Mouse (Mus musculus) stomach, embryonic 15.5 days (tissue): ENCODE results near the gene Hmgb2. TPM values are rescaled to one million over a fixed set of nuclear protein-coding genes. Genes with fewer than 3 reads are reported as not detected.
A peak's percentile ranks its signal among the peaks of the same experiment; 100 is the strongest.
"Not testable (repeated sequence)": the region's sequence is repeated elsewhere in the genome, so short reads cannot be mapped to it uniquely, and the experiment has no call there.

Source experiments
- ATAC-seq: fragments of 200-750 bp; cut with Nextera tagmentation; 2 replicates; pipeline ENCODE4 v1.8.0; 2017; ENCODE audit warnings: low read depth, moderate number of reproducible peaks, moderate TSS enrichment; ENCODE audit not compliant: insufficient read depth, low FRiP score
- H3K27ac ChIP-seq: fragments of 300-500 bp; sonication (generic); 2 replicates; pipeline ENCODE4 v1.5.1; 2015; ENCODE audit warnings: mild to moderate bottlenecking, inconsistent platforms
- H3K27me3 ChIP-seq: fragments of 300-500 bp; sonication (generic); replicated peaks from 2 replicates; pipeline ENCODE4 v1.6.1; 2015; ENCODE audit warnings: inconsistent platforms
- H3K36me3 ChIP-seq: fragments of 300-500 bp; sonication (generic); 2 replicates; pipeline ENCODE4 v1.6.1; 2015; ENCODE audit warnings: inconsistent platforms
- H3K4me1 ChIP-seq: fragments of 300-500 bp; sonication (generic); 2 replicates; pipeline ENCODE4 v1.6.1; 2015; ENCODE audit warnings: inconsistent platforms
- H3K4me2 ChIP-seq: fragments of 300-500 bp; sonication (generic); 2 replicates; pipeline ENCODE4 v1.6.1; 2015; ENCODE audit warnings: mild to moderate bottlenecking, inconsistent platforms
- H3K4me3 ChIP-seq: fragments of 300-500 bp; sonication (generic); replicated peaks from 2 replicates; pipeline ENCODE4 v1.5.1; 2015; ENCODE audit warnings: inconsistent platforms
- H3K9ac ChIP-seq: fragments of 300-500 bp; sonication (generic); 2 replicates; pipeline ENCODE4 v1.6.1; 2015; ENCODE audit warnings: inconsistent platforms
- H3K9me3 ChIP-seq: fragments of 300-500 bp; sonication (generic); 2 replicates; pipeline ENCODE4 v1.6.1; 2016; ENCODE audit warnings: inconsistent platforms
- WGBS: fragments of 180-500 bp; shearing (Covaris S2); methylation state at CpG from one replicate; pipeline ENCODE4 v1.1.7; 2015; 5-methylcytosine and 5-hydroxymethylcytosine counted together
- polyA plus RNA-seq: library from polyadenylated mRNA; unstranded; fragments of >200 nt; fragmentation: Nextera tagmentation; extraction: Ambion mirVana; gene quantifications from 2 replicates; pipeline ENCODE4 v1.2.1, GENCODE M21; 2015

The Hmgb2 gene
- polyA plus RNA-seq, 1 experiment from 2014 or later, result 353 TPM

- Histone ChIP-seq H3K9me3 (no peaks in the 10 kb centered on the region; the same call in 1 of the 2 replicates), H3K4me2 (peak overlapping the region; percentile 54), H3K4me1 (0 out of 2 replicates have a peak, but pooled peaks cover 6% of the 10 kb centered on the region), H3K27me3 (no peaks in the 10 kb centered on the region), H3K4me3 (peak overlapping the region; percentile 90), H3K27ac (peak overlapping the region; percentile 100), H3K9ac (peak overlapping the region; percentile 98), H3K36me3 (peaks cover 8% of the 10 kb centered on the region; the same call in 1 of the 2 replicates)
- WGBS, result under 1% methylated on average over 73 of the region's 96 CpGs
- ATAC-seq, result peak; percentile 13; the same call in 1 of the 2 replicates
These were observed 692 bp downstream of the Hmgb2 start for GRCm38 (mm10) chr8:57512141-57513056.

- Histone ChIP-seq H3K27ac (peak overlapping the region; percentile 100), H3K4me2 (peak overlapping the region; percentile 54)
- 3% methylated on average over 10 of the region's 10 CpGs for WGBS
These were observed 1.5 kb downstream of the Hmgb2 start for GRCm38 (mm10) chr8:57513178-57513661.

GRCm38 (mm10) chr8:57516685-57517084, 5.0 kb downstream of the Hmgb2 start:
- not testable (repeated sequence) for H3K4me3 ChIP-seq, H3K27me3 ChIP-seq, H3K36me3 ChIP-seq, H3K9ac ChIP-seq, H3K4me2 ChIP-seq, H3K27ac ChIP-seq, H3K9me3 ChIP-seq, H3K4me1 ChIP-seq, ATAC-seq
- 94% methylated on average over 4 of the region's 5 CpGs for WGBS

More at GRCm38 (mm10) chr8:57513178-57513661, 1.5 kb downstream of the Hmgb2 start:
- not testable (repeated sequence) for H3K4me1 ChIP-seq, H3K27me3 ChIP-seq, ATAC-seq, H3K36me3 ChIP-seq, H3K9me3 ChIP-seq
- Histone ChIP-seq H3K4me3 (peak overlapping the region; percentile 90), H3K9ac (peak overlapping the region; percentile 98; the same call in 1 of the 2 replicates)

- no peaks in the 10 kb centered on the region for H3K4me1 ChIP-seq
- WGBS, result 81% methylated on average over 3 of the region's 3 CpGs
- no peaks in the 10 kb centered on the region for H3K9me3 ChIP-seq
These were observed 6.0 kb downstream of the Hmgb2 start for GRCm38 (mm10) chr8:57517723-57518122.

GRCm38 (mm10) chr8:57520186-57520786, 8.6 kb downstream of the Hmgb2 start:
- Histone ChIP-seq H3K4me2 (no peak overlapping the region), H3K4me3 (no peak overlapping the region), H3K36me3 (peaks cover 8% of the 10 kb centered on the region; the same call in 1 of the 2 replicates), H3K27ac (no peak overlapping the region), H3K27me3 (no peaks in the 10 kb centered on the region), H3K9ac (no peak overlapping the region), H3K9me3 (no peaks in the 10 kb centered on the region), H3K4me1 (no peaks in the 10 kb centered on the region)
- 77% methylated on average over 12 of the region's 12 CpGs for WGBS
- no peak for ATAC-seq

More at GRCm38 (mm10) chr8:57517723-57518122, 6.0 kb downstream of the Hmgb2 start:
- Histone ChIP-seq H3K27me3 (no peaks in the 10 kb centered on the region), H3K9ac (no peak overlapping the region), H3K36me3 (peaks cover 8% of the 10 kb centered on the region; the same call in 1 of the 2 replicates), H3K4me3 (no peak overlapping the region), H3K27ac (no peak overlapping the region), H3K4me2 (no peak overlapping the region)
- ATAC-seq, result no peak

GRCm38 (mm10) chr8:57528036-57528435, 16.3 kb downstream of the Hmgb2 start:
- ATAC-seq, result no peak

GRCm38 (mm10) chr8:57530238-57530637, 18.5 kb downstream of the Hmgb2 start:
- 0 out of 2 replicates have a peak, but pooled peaks cover 6% of the 10 kb centered on the region for H3K36me3 ChIP-seq
- no peaks in the 10 kb centered on the region for H3K27me3 ChIP-seq
- no peaks in the 10 kb centered on the region for H3K9me3 ChIP-seq
- H3K4me1 ChIP-seq, result no peaks in the 10 kb centered on the region
- H3K27ac ChIP-seq, result peak overlapping the region; percentile 51
- 75% methylated on average over 13 of the region's 13 CpGs for WGBS
- no peak overlapping the region for H3K9ac ChIP-seq
- H3K4me3 ChIP-seq, result no peak overlapping the region; the same call in 1 of the 2 replicates
- ATAC-seq, result no peak
- peak overlapping the region; percentile 41; the same call in 1 of the 2 replicates for H3K4me2 ChIP-seq

More at GRCm38 (mm10) chr8:57528036-57528435, 16.3 kb downstream of the Hmgb2 start:
- Histone ChIP-seq H3K4me1 (no peaks in the 10 kb centered on the region), H3K36me3 (0 out of 2 replicates have a peak, but pooled peaks cover 3% of the 10 kb centered on the region), H3K4me3 (no peak overlapping the region), H3K9me3 (no peaks in the 10 kb centered on the region), H3K27ac (no peak overlapping the region), H3K9ac (no peak overlapping the region), H3K27me3 (no peaks in the 10 kb centered on the region), H3K4me2 (no peak overlapping the region)
- 97% methylated on average over 1 of the region's 1 CpGs for WGBS

- H3K4me3 ChIP-seq, result peak overlapping the region; percentile 6; the same call in 1 of the 2 replicates
- ATAC-seq, result peak; percentile 63; the same call in 1 of the 2 replicates
- no peaks in the 10 kb centered on the region for H3K9me3 ChIP-seq
- no peak overlapping the region for H3K9ac ChIP-seq
- 21% methylated on average over 15 of the region's 15 CpGs for WGBS
- no peaks in the 10 kb centered on the region for H3K27me3 ChIP-seq
- 0 out of 2 replicates have a peak, but pooled peaks cover 10% of the 10 kb centered on the region for H3K36me3 ChIP-seq
- H3K4me2 ChIP-seq, result peak overlapping the region; percentile 41
- no peaks in the 10 kb centered on the region for H3K4me1 ChIP-seq
- peak overlapping the region; percentile 51; the same call in 1 of the 2 replicates for H3K27ac ChIP-seq
These were observed 19.1 kb downstream of the Hmgb2 start for GRCm38 (mm10) chr8:57530666-57531349.

GRCm38 (mm10) chr8:57532223-57532622, 20.5 kb downstream of the Hmgb2 start:
- H3K4me2 ChIP-seq, result no peak overlapping the region
- no peak overlapping the region for H3K27ac ChIP-seq
- H3K36me3 ChIP-seq, result 0 out of 2 replicates have a peak, but pooled peaks cover 14% of the 10 kb centered on the region
- H3K9ac ChIP-seq, result no peak overlapping the region
- H3K27me3 ChIP-seq, result no peaks in the 10 kb centered on the region
- H3K4me1 ChIP-seq, result no peaks in the 10 kb centered on the region
- no peaks in the 10 kb centered on the region for H3K9me3 ChIP-seq
- no peak for ATAC-seq
- WGBS, result 60% methylated on average over 2 of the region's 2 CpGs
- H3K4me3 ChIP-seq, result no peak overlapping the region

GRCm38 (mm10) chr8:57533106-57533505, 21.4 kb downstream of the Hmgb2 start:
- H3K27me3 ChIP-seq, result no peaks in the 10 kb centered on the region
- H3K4me2 ChIP-seq, result no peak overlapping the region
- H3K4me1 ChIP-seq, result no peaks in the 10 kb centered on the region
- H3K9me3 ChIP-seq, result no peaks in the 10 kb centered on the region
- H3K27ac ChIP-seq, result no peak overlapping the region
- WGBS, result 95% methylated on average over 4 of the region's 4 CpGs
- ATAC-seq, result no peak
- 0 out of 2 replicates have a peak, but pooled peaks cover 11% of the 10 kb centered on the region for H3K36me3 ChIP-seq
- H3K9ac ChIP-seq, result no peak overlapping the region
- H3K4me3 ChIP-seq, result no peak overlapping the region

GRCm38 (mm10) chr8:57534495-57534894, 22.8 kb downstream of the Hmgb2 start:
- ATAC-seq, result no peak
- H3K4me3 ChIP-seq, result no peak overlapping the region
- no peak overlapping the region for H3K27ac ChIP-seq
- no peak overlapping the region for H3K4me2 ChIP-seq
- no peak overlapping the region for H3K9ac ChIP-seq
- H3K27me3 ChIP-seq, result no peaks in the 10 kb centered on the region
- no peaks in the 10 kb centered on the region for H3K9me3 ChIP-seq
- 0 out of 2 replicates have a peak, but pooled peaks cover 11% of the 10 kb centered on the region for H3K36me3 ChIP-seq
- no peaks in the 10 kb centered on the region for H3K4me1 ChIP-seq
- WGBS, result 70% methylated on average over 4 of the region's 4 CpGs
